Mouse (Mus musculus) MEL (cell line): ENCODE measurements at regions not wholly inside any gene's neighbourhood (a gene's known extent, or its start where the extent isn't known, plus 50 kb on each side); places are given as distances from the start of the nearest gene placed in this dataset.

Experiments used
- DNase-seq: peaks from one replicate; pipeline ENCODE4 v3.0.0; 2011; ENCODE audit warnings: low read depth, low spot score
- H3K27ac ChIP-seq: 2 replicates; pipeline ENCODE4 v1.5.1; 2012; ENCODE audit warnings: low read depth, mild to moderate bottlenecking, control low read depth, low read length, moderate library complexity; ENCODE audit not compliant: control insufficient read depth
- H3K27me3 ChIP-seq, 2 experiments: fragments of 150-350 bp in 1 of 2; sonication (generic) in 1 of 2; 2 replicates each; pipeline ENCODE4 v1.6.1; 2012; ENCODE audit warnings: low read length in 2 of 2, mild to moderate bottlenecking in 2 of 2, improper control_type of control experiment in 1 of 2, moderate library complexity in 1 of 2; ENCODE audit not compliant: insufficient read depth in 2 of 2, control insufficient read depth in 1 of 2
- H3K36me3 ChIP-seq, 2 experiments: 2 replicates each; pipeline ENCODE4 v1.6.1; 2012 to 2014; ENCODE audit warnings: low read length in 2 of 2, improper control_type of control experiment in 1 of 2, inconsistent platforms in 1 of 2, mild to moderate bottlenecking in 1 of 2; ENCODE audit not compliant: insufficient read depth in 2 of 2, control insufficient read depth in 1 of 2
- H3K4me1 ChIP-seq, 2 experiments: fragments of 150-350 bp in 1 of 2; sonication (generic) in 1 of 2; 2 replicates each; pipeline ENCODE4 v1.6.1; 2012; ENCODE audit warnings: low read length in 2 of 2, improper control_type of control experiment in 1 of 2, mild to moderate bottlenecking in 1 of 2; ENCODE audit not compliant: insufficient read depth in 2 of 2, control insufficient read depth in 1 of 2
- H3K4me3 ChIP-seq, 2 experiments: fragments of 150-350 bp in 1 of 2; sonication (generic) in 1 of 2; 2 replicates each; pipeline ENCODE4 v1.5.1; 2012; ENCODE audit warnings: low read depth in 2 of 2, low read length in 2 of 2, mild to moderate bottlenecking in 2 of 2, moderate library complexity in 2 of 2, control low read depth in 1 of 2, improper control_type of control experiment in 1 of 2; ENCODE audit not compliant: control insufficient read depth in 1 of 2, insufficient read depth in 1 of 2
- H3K79me2 ChIP-seq: 2 replicates; pipeline ENCODE4 v1.6.1; 2012; ENCODE audit warnings: mild to moderate bottlenecking, low read length, moderate library complexity; ENCODE audit not compliant: control insufficient read depth, poor library complexity, insufficient read depth
- H3K9ac ChIP-seq: 2 replicates; pipeline ENCODE4 v1.6.1; 2012; ENCODE audit warnings: low read depth, mild to moderate bottlenecking, control low read depth, low read length, moderate library complexity; ENCODE audit not compliant: control insufficient read depth, poor library complexity, severe bottlenecking
- H3K9me3 ChIP-seq: fragments of 150-350 bp; sonication (generic); replicated peaks from 2 replicates; pipeline ENCODE4 v1.6.1; 2012; ENCODE audit warnings: mild to moderate bottlenecking, low read length, improper control_type of control experiment, moderate library complexity; ENCODE audit not compliant: insufficient read depth
- CHD1 ChIP-seq: IDR thresholded peaks from 2 replicates; pipeline ENCODE4 v1.6.1; 2012; ENCODE audit warnings: low read depth, mild to moderate bottlenecking, inconsistent platforms, low read length, improper control_type of control experiment
- CHD2 ChIP-seq: IDR thresholded peaks from 2 replicates; pipeline ENCODE4 v1.6.1; 2011; ENCODE audit warnings: low read length, improper control_type of control experiment
- E2F4 ChIP-seq: IDR thresholded peaks from 2 replicates; pipeline ENCODE4 v1.6.1; 2011; ENCODE audit warnings: low read depth, low read length, improper control_type of control experiment, borderline replicate concordance
- EP300 ChIP-seq, 2 experiments: IDR thresholded peaks; 2 replicates each; pipeline ENCODE4 v1.6.1; 2011; ENCODE audit warnings: improper control_type of control experiment in 2 of 2, low read length in 2 of 2, low read depth in 1 of 2, mild to moderate bottlenecking in 1 of 2
- GABPA ChIP-seq: IDR thresholded peaks from 2 replicates; pipeline ENCODE4 v1.6.1; 2012; ENCODE audit warnings: low read depth, mild to moderate bottlenecking, inconsistent platforms, low read length, improper control_type of control experiment, moderate library complexity
- JUND ChIP-seq: IDR thresholded peaks from 2 replicates; pipeline ENCODE4 v1.6.1; 2011; ENCODE audit warnings: low read depth, mild to moderate bottlenecking, improper control_type of control experiment, low read length
- MAX ChIP-seq: IDR thresholded peaks from 2 replicates; pipeline ENCODE4 v1.6.1; 2011; ENCODE audit warnings: low read length, improper control_type of control experiment
- MAZ ChIP-seq: IDR thresholded peaks from 2 replicates; pipeline ENCODE4 v1.6.1; 2012; ENCODE audit warnings: low read depth, mild to moderate bottlenecking, inconsistent platforms, low read length, improper control_type of control experiment
- MXI1 ChIP-seq: IDR thresholded peaks from 2 replicates; pipeline ENCODE4 v1.6.1; 2011; ENCODE audit warnings: mild to moderate bottlenecking, low read depth, low read length, improper control_type of control experiment
- MYC ChIP-seq: IDR thresholded peaks from 2 replicates; pipeline ENCODE4 v1.6.1; 2011; ENCODE audit warnings: low read depth, mild to moderate bottlenecking, low read length, improper control_type of control experiment, moderate library complexity
- POLR2A ChIP-seq, 2 experiments: IDR thresholded peaks; 2 replicates each; pipeline ENCODE4 v1.6.1; 2011 to 2012; ENCODE audit warnings: low read length in 2 of 2, mild to moderate bottlenecking in 2 of 2, control low read depth in 1 of 2, improper control_type of control experiment in 1 of 2, low read depth in 1 of 2, moderate library complexity in 1 of 2; ENCODE audit not compliant: control insufficient read depth in 1 of 2, insufficient read depth in 1 of 2, poor library complexity in 1 of 2
- SIN3A ChIP-seq: IDR thresholded peaks from 2 replicates; pipeline ENCODE4 v1.6.1; 2012; ENCODE audit warnings: low read length, improper control_type of control experiment, inconsistent platforms
- TAL1 ChIP-seq: IDR thresholded peaks from 2 replicates; pipeline ENCODE4 v1.6.1; 2012; ENCODE audit warnings: mild to moderate bottlenecking, inconsistent platforms, low read length, moderate library complexity, mixed read lengths
- TCF12 ChIP-seq: IDR thresholded peaks from 2 replicates; pipeline ENCODE4 v1.6.1; 2014; ENCODE audit warnings: low read depth, mild to moderate bottlenecking, inconsistent platforms, low read length, improper control_type of control experiment, moderate library complexity
- USF2 ChIP-seq, 2 experiments: IDR thresholded peaks; 2 replicates each; pipeline ENCODE4 v1.6.1; 2011 to 2012; ENCODE audit warnings: improper control_type of control experiment in 2 of 2, low read length in 2 of 2, borderline replicate concordance in 1 of 2, inconsistent platforms in 1 of 2, low read depth in 1 of 2, mild to moderate bottlenecking in 1 of 2; ENCODE audit not compliant: insufficient read depth in 1 of 2
- ZMIZ1 ChIP-seq: IDR thresholded peaks from 2 replicates; pipeline ENCODE4 v1.6.1; 2012; ENCODE audit warnings: low read depth, mild to moderate bottlenecking, inconsistent platforms, low read length, improper control_type of control experiment, moderate library complexity

- TF ChIP-seq MAX (no peak), MYC (no peak), TCF12 (no peak), MAZ (no peak), E2F4 (no peak)
These were observed 742.4 kb upstream of the Slit2 start (continued) for GRCm38 (mm10) chr5:47240586-47240985.

- Histone ChIP-seq H3K27ac (no peak overlapping the region), H3K9ac (no peak overlapping the region), H3K36me3 (no peaks in the 10 kb centered on the region), H3K79me2 (no peaks in the 10 kb centered on the region), H3K9me3 (no peaks in the 10 kb centered on the region), H3K4me1 (no peaks in the 10 kb centered on the region), H3K27me3 (no peaks in the 10 kb centered on the region), H3K4me3 (no peak overlapping the region)
- no peak for TF ChIP-seq TAL1
- TF ChIP-seq EP300 (IDR thresholded peaks at IDR 0.05; ENCODE audit: low read depth in 1 of 2, low read length in 2 of 2) = no peak
- DNase-seq = no peak
These were observed 728.0 kb upstream of the Slit2 start for GRCm38 (mm10) chr5:47254835-47255369.

GRCm38 (mm10) chr5:47261658-47262411 lies 721.1 kb upstream of the Slit2 start:
- TF ChIP-seq USF2 (IDR thresholded peaks at IDR 0.05; ENCODE audit: borderline replicate concordance in 1 of 2, insufficient read depth in 1 of 2, low read depth in 1 of 2, low read length in 2 of 2) (no peak), JUND (no peak), E2F4 (no peak), MYC (no peak), CHD1 (no peak), POLR2A (IDR thresholded peaks at IDR 0.05; ENCODE audit: control insufficient read depth in 1 of 2, insufficient read depth in 1 of 2, low read depth in 1 of 2, low read length in 2 of 2, poor library complexity in 1 of 2) (no peak), MXI1 (no peak), ZMIZ1 (no peak), MAX (no peak), SIN3A (no peak), CHD2 (no peak), GABPA (no peak)
- no peaks in the 10 kb centered on the region for H3K79me2 ChIP-seq
- no peak overlapping the region for H3K9ac ChIP-seq
- H3K4me1 ChIP-seq = no peaks in the 10 kb centered on the region
- no peaks in the 10 kb centered on the region for H3K27me3 ChIP-seq
- H3K9me3 ChIP-seq = no peaks in the 10 kb centered on the region
- DNase-seq = no peak
- H3K36me3 ChIP-seq = no peaks in the 10 kb centered on the region
- no peak overlapping the region for H3K27ac ChIP-seq
- H3K4me3 ChIP-seq = no peak overlapping the region
